Mouse (Mus musculus): ENCODE measurements around the gene Kdm6b. TPM values are rescaled to one million over a fixed set of nuclear protein-coding genes. Genes with fewer than 3 reads are reported as not detected.
A peak's percentile ranks its signal among the peaks of the same experiment; 100 is the strongest.
"Not testable (repeated sequence)": the region's sequence is repeated elsewhere in the genome, so short reads cannot be mapped to it uniquely, and the experiment has no call there.

Gene Kdm6b
- polyA plus RNA-seq, 2 experiments: 1.4 to 2.9 TPM

DNA sequence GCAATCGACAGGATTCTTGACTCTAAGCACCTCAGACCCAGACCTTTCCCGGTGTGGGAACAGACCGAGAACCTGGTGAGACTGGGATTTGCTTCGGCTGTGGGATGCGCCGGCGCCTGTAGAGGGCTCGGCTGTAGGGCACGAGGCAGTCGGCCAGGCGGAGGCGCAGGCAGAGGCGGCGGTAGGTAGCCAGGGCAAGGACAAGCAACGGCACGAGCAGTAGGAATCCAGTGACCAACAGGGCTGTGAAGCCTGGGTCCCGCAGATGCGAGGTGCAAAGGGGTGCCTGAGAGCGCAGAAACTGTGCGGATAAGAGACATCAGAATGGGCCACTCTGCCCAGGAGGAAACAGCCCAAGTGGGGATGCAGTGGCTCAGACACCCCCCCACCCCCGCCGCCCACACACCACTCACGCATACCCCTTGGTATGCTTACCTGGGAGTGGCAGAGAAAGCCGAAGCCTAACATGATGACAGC, 15.9 kb downstream of the Kdm6b start:
- TF ChIP-seq EP300 (IDR thresholded peaks at IDR 0.05; ENCODE audit: low read depth) (no peak), CTCF (IDR thresholded peaks at IDR 0.05; ENCODE audit: low read depth) (no peak)
- H3K27me3 ChIP-seq (ENCODE audit: control insufficient read depth, insufficient read depth, low read length): no peaks in the 10 kb centered on the region
- DNase-seq (ENCODE audit: low read depth in 3 of 3, low spot score in 3 of 3) (no peak), ATAC-seq (ENCODE audit: insufficient read depth) (no peak)
- peak overlapping the region; percentile 1 to 39 for H3K4me3 ChIP-seq (ENCODE audit: insufficient read depth in 1 of 2, low read depth in 2 of 2, low read length in 2 of 2)
- H3K9me3 ChIP-seq (ENCODE audit: control insufficient read depth, low read length): no peaks in the 10 kb centered on the region
- peaks cover 3% of the 10 kb centered on the region; the same call in 1 of the 2 replicates for H3K36me3 ChIP-seq (replicated peaks; ENCODE audit: control insufficient read depth, insufficient read depth, low read depth)
- 36% methylated on average over 24 of the region's 24 CpGs for WGBS (ENCODE audit: insufficient replicate concordance)
- peak overlapping the region; percentile 94; the same call in 1 of the 2 replicates for H3K4me2 ChIP-seq (ENCODE audit: low read depth)
- H3K27ac ChIP-seq: no peak overlapping the region
- H3K9ac ChIP-seq (replicated peaks): 0 out of 2 replicates have a peak overlapping the region, but pooled peaks have one; percentile 28
- peaks cover 6 to 15% of the 10 kb centered on the region in 2 experiments for H3K4me1 ChIP-seq (replicated peaks; ENCODE audit: control insufficient read depth in 2 of 2, insufficient read depth in 2 of 2, low read length in 1 of 2)

DNA sequence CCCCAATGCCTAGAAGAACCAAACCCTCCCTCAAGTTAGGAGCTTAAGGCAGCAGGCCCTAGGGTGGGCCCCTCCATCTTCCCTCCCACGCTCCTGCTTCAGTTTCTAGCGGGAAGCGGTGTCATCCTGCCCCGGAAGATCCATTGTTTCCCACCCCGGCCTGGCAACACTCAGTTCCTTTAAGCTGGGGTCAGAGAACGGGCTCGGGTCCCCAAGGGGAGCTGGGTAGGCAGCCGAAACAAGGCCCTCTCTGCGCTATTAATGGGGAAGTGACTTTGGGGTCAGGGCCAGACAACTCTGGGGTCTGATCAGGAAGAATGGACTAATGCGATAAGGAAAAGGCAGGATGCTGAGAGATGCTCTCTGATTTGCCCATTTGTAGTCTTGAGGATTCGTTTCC, 16.7 kb downstream of the Kdm6b start:
- H3K4me2 ChIP-seq (ENCODE audit: low read depth): peak overlapping the region; percentile 94
- peak overlapping the region; percentile 97 for H3K9ac ChIP-seq (replicated peaks)
- peak overlapping the region; percentile 85 to 92 for H3K4me3 ChIP-seq (ENCODE audit: insufficient read depth in 1 of 2, low read depth in 2 of 2, low read length in 2 of 2)
- 0 out of 2 replicates have a peak overlapping the region, but pooled peaks have one; percentile 12 for H3K27ac ChIP-seq
- DNase-seq (ENCODE audit: low read depth in 3 of 3, low spot score in 3 of 3) (no peak), ATAC-seq (ENCODE audit: insufficient read depth) (no peak)
- H3K4me1 ChIP-seq (replicated peaks; ENCODE audit: control insufficient read depth in 2 of 2, insufficient read depth in 2 of 2, low read length in 1 of 2): peaks cover 6 to 15% of the 10 kb centered on the region in 2 experiments
- no peaks in the 10 kb centered on the region for H3K9me3 ChIP-seq (ENCODE audit: control insufficient read depth, low read length)
- 12% methylated on average over 11 of the region's 11 CpGs for WGBS (ENCODE audit: insufficient replicate concordance)
- no peaks in the 10 kb centered on the region for H3K27me3 ChIP-seq (ENCODE audit: control insufficient read depth, insufficient read depth, low read length)
- TF ChIP-seq CTCF (IDR thresholded peaks at IDR 0.05; ENCODE audit: low read depth): no peak
- no peak for TF ChIP-seq EP300 (IDR thresholded peaks at IDR 0.05; ENCODE audit: low read depth)
- H3K36me3 ChIP-seq (replicated peaks; ENCODE audit: control insufficient read depth, insufficient read depth, low read depth): peaks cover 3% of the 10 kb centered on the region; the same call in 1 of the 2 replicates

DNA sequence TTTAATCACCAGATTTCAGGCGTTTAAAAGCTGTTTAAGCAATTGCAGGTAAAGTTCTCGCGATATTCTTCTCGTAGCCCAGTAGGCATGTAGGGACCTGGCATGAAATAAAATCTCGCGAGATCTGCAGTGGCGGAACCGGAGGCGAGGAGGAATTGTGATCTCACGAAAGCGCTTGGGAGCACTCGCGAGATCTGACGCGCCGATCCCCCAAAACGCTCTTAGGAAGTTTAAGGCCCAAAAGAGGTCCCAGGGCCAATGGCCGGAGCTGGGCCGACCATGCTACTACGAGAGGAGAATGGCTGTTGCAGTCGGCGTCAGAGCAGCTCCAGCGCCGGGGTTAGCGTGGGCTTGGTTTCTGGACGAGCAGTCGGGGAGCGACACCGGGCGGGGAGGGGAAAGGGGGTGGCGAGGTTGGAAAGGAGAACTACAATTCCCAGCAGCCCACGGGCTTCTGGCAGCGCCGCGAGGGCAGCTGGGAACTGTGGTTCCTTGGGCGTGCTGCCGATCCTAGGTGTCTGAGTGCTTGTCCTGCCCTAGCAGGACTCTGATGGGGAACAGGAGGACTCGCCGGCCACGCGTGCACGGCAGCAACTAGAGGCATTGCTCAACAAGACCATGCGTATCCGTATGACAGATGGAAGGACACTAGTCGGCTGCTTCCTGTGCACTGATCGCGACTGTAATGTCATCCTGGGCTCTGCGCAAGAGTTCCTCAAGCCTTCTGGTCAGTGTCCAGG, 17.7 kb downstream of the Kdm6b start:
- DNase-seq (ENCODE audit: low read depth in 3 of 3, low spot score in 3 of 3) (peak; percentile 99), ATAC-seq (ENCODE audit: insufficient read depth) (peak; percentile 92)
- Histone ChIP-seq H3K9me3 (ENCODE audit: control insufficient read depth, low read length) (no peaks in the 10 kb centered on the region), H3K9ac (replicated peaks) (peak overlapping the region; percentile 97), H3K36me3 (replicated peaks; ENCODE audit: control insufficient read depth, insufficient read depth, low read depth) (peaks cover 1% of the 10 kb centered on the region; the same call in 1 of the 2 replicates), H3K27ac (peak overlapping the region; percentile 89), H3K4me3 (ENCODE audit: insufficient read depth in 1 of 2, low read depth in 2 of 2, low read length in 2 of 2) (peak overlapping the region; percentile 85 to 98), H3K27me3 (ENCODE audit: control insufficient read depth, insufficient read depth, low read length) (no peaks in the 10 kb centered on the region), H3K4me2 (ENCODE audit: low read depth) (peak overlapping the region; percentile 94), H3K4me1 (replicated peaks; ENCODE audit: control insufficient read depth in 2 of 2, insufficient read depth in 2 of 2, low read length in 1 of 2) (peaks cover 6 to 12% of the 10 kb centered on the region in 2 experiments)
- under 1% methylated on average over 48 of the region's 48 CpGs for WGBS (ENCODE audit: insufficient replicate concordance)
- TF ChIP-seq CTCF (IDR thresholded peaks at IDR 0.05; ENCODE audit: low read depth) (no peak), EP300 (IDR thresholded peaks at IDR 0.05; ENCODE audit: low read depth) (peak; percentile 89)

DNA sequence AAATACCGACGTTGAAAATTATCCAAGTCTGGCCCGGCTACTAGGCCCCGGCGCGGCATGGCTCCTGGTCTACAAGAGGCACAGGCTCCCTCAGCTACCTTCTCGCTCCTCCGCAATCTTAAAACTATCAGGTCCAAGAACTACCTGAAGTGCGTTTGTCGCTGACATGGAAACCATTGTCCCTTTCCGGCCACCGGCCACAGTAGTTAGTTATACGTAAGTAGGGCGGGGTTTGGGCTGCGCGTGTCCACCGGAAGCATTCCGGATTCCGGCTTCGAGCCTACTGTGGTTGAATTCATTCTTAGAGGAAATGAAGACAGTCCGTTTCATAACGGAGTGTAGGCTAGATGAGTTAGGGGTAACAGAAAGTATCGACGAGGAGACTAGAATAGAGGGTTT, 18.2 kb downstream of the Kdm6b start, which contains the start of the genes Naa38 and Cyb5d1:
TSS of gene Naa38 (plus strand) at position 253 of the 399 bp plus-strand sequence.
TSS of gene Cyb5d1 (minus strand) at position 397 of the 399 bp plus-strand sequence.
- ATAC-seq (ENCODE audit: insufficient read depth) (peak; percentile 79), DNase-seq (ENCODE audit: low read depth in 3 of 3, low spot score in 3 of 3) (peak; percentile 82 to 85 (median 84))
- WGBS (ENCODE audit: insufficient replicate concordance): 0% methylated on average over 24 of the region's 24 CpGs
- not testable (repeated sequence) for H3K27me3 ChIP-seq (ENCODE audit: control insufficient read depth, insufficient read depth, low read length); H3K9me3 ChIP-seq (ENCODE audit: control insufficient read depth, low read length); H3K36me3 ChIP-seq (replicated peaks; ENCODE audit: control insufficient read depth, insufficient read depth, low read depth)
- H3K27ac ChIP-seq: peak within 1 kb of the TSS; percentile 89
- peaks cover 6 to 12% of the 10 kb centered on the region in 2 experiments for H3K4me1 ChIP-seq (replicated peaks; ENCODE audit: control insufficient read depth in 2 of 2, insufficient read depth in 2 of 2, low read length in 1 of 2)
- H3K9ac ChIP-seq (replicated peaks): peak within 1 kb of the TSS; percentile 97
- peak within 1 kb of the TSS; percentile 85 to 98 for H3K4me3 ChIP-seq (ENCODE audit: insufficient read depth in 1 of 2, low read depth in 2 of 2, low read length in 2 of 2)
- H3K4me2 ChIP-seq (ENCODE audit: low read depth): peak within 1 kb of the TSS; percentile 94

DNA sequence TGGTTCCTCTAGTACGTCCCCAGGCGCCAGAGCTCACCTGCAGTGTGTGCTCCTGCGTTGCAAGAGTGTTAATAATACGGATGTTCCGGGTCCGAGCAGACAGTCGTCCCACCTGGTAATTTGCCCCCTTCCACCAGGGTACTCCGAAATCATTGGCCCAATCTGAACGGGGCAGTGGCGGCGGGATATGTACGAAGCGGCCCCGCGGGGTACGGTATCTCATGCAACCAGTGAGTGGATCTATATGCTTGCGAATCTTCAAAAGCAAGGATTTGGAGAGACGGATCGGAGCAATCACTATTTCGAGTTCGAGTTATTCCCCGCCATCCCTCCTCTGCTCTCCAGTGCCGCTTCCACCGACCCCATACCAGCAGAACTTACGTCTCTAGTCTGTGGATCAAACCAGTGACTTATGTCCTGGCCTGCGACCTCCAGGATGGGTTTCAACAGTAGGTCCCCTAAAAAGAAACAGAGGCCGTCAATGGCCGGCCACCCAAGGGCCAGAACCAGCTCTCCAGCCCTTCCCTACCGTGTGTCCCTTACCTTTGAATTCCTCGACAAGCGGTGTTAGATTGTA, 18.8 kb downstream of the Kdm6b start:
- 3% methylated on average over 30 of the region's 31 CpGs for WGBS (ENCODE audit: insufficient replicate concordance)
- H3K4me1 ChIP-seq (replicated peaks; ENCODE audit: control insufficient read depth in 2 of 2, insufficient read depth in 2 of 2, low read length in 1 of 2): peaks cover 6 to 12% of the 10 kb centered on the region in 2 experiments
- H3K4me3 ChIP-seq (ENCODE audit: insufficient read depth in 1 of 2, low read depth in 2 of 2, low read length in 2 of 2): peak overlapping the region; percentile 85 to 98
- H3K27ac ChIP-seq: peak overlapping the region; percentile 89
- ATAC-seq (ENCODE audit: insufficient read depth); H3K9me3 ChIP-seq (ENCODE audit: control insufficient read depth, low read length); DNase-seq (ENCODE audit: low read depth in 3 of 3, low spot score in 3 of 3); H3K27me3 ChIP-seq (ENCODE audit: control insufficient read depth, insufficient read depth, low read length); H3K36me3 ChIP-seq (replicated peaks; ENCODE audit: control insufficient read depth, insufficient read depth, low read depth): not testable (repeated sequence)
- peak overlapping the region; percentile 97 for H3K9ac ChIP-seq (replicated peaks)
- H3K4me2 ChIP-seq (ENCODE audit: low read depth): peak overlapping the region; percentile 94
